Mouse (Mus musculus): ENCODE results near the gene Mmp14. TPM values are rescaled to one million over a fixed set of nuclear protein-coding genes. Genes with fewer than 3 reads are reported as not detected.

The Mmp14 gene
- polyA plus RNA-seq, 1 experiment = 20.3 TPM

GRCm38 (mm10) chr14:54424634-54425033 is 6.8 kb upstream of the Mmp14 start:
- no peaks in the 10 kb centered on the region for H3K27me3 ChIP-seq (replicated peaks)
- no peaks in the 10 kb centered on the region for H3K9me3 ChIP-seq
- TF ChIP-seq FLI1 (IDR thresholded peaks at IDR 0.05; ENCODE audit: low read length) (no peak), GATA1 (IDR thresholded peaks at IDR 0.05; ENCODE audit: borderline replicate concordance, low read length) (no peak)
- peaks cover 42% of the 10 kb centered on the region for H3K4me1 ChIP-seq
- H3K36me3 ChIP-seq (replicated peaks; ENCODE audit: low read length) = peaks cover 16% of the 10 kb centered on the region
- H3K4me3 ChIP-seq (replicated peaks) = no peak overlapping the region

- Histone ChIP-seq H3K27me3 (replicated peaks) (peaks cover 2% of the 10 kb centered on the region), H3K36me3 (replicated peaks; ENCODE audit: low read length) (peaks cover 25% of the 10 kb centered on the region), H3K4me1 (peaks cover 47% of the 10 kb centered on the region), H3K4me3 (replicated peaks) (no peak overlapping the region), H3K9me3 (no peaks in the 10 kb centered on the region)
- TF ChIP-seq FLI1 (IDR thresholded peaks at IDR 0.05; ENCODE audit: low read length) (no peak), GATA1 (IDR thresholded peaks at IDR 0.05; ENCODE audit: borderline replicate concordance, low read length) (no peak)
Observed at GRCm38 (mm10) chr14:54425540-54425939, 5.9 kb upstream of the Mmp14 start.

- no peak for TF ChIP-seq FLI1 (IDR thresholded peaks at IDR 0.05; ENCODE audit: low read length)
- no peak for TF ChIP-seq GATA1 (IDR thresholded peaks at IDR 0.05; ENCODE audit: borderline replicate concordance, low read length)
- H3K36me3 ChIP-seq (replicated peaks; ENCODE audit: low read length) = peaks cover 31% of the 10 kb centered on the region
- H3K9me3 ChIP-seq = peaks cover 2% of the 10 kb centered on the region; the same call in 1 of the 2 replicates
- peak overlapping the region; percentile 97 for H3K4me3 ChIP-seq (replicated peaks)
- peaks cover 53% of the 10 kb centered on the region for H3K4me1 ChIP-seq
- H3K27me3 ChIP-seq (replicated peaks) = peaks cover 7% of the 10 kb centered on the region
Observed at GRCm38 (mm10) chr14:54426003-54426688, 5.3 kb upstream of the Mmp14 start.

- H3K9me3 ChIP-seq = peaks cover 8% of the 10 kb centered on the region; the same call in 1 of the 2 replicates
- H3K4me1 ChIP-seq = peaks cover 60% of the 10 kb centered on the region
- peaks cover 31% of the 10 kb centered on the region for H3K36me3 ChIP-seq (replicated peaks; ENCODE audit: low read length)
- H3K27me3 ChIP-seq (replicated peaks) = peaks cover 14% of the 10 kb centered on the region
- H3K4me3 ChIP-seq (replicated peaks) = peak within 1 kb of the TSS; percentile 97
- TF ChIP-seq FLI1 (IDR thresholded peaks at IDR 0.05; ENCODE audit: low read length) (peak; percentile 97), GATA1 (IDR thresholded peaks at IDR 0.05; ENCODE audit: borderline replicate concordance, low read length) (no peak; the same call in 2 of the 3 replicates)
Observed at GRCm38 (mm10) chr14:54426689-54427398, 4.6 kb upstream of the Mmp14 start, which contains the start of gene Mrpl52. Gene Mrpl52, plus strand, starts transcription at chr14:54426909.

- Histone ChIP-seq H3K27me3 (replicated peaks) (peaks cover 22% of the 10 kb centered on the region), H3K4me1 (peaks cover 68% of the 10 kb centered on the region), H3K9me3 (peaks cover 13% of the 10 kb centered on the region; the same call in 1 of the 2 replicates), H3K36me3 (replicated peaks; ENCODE audit: low read length) (peaks cover 31% of the 10 kb centered on the region), H3K4me3 (replicated peaks) (peak overlapping the region; percentile 97)
- TF ChIP-seq FLI1 (IDR thresholded peaks at IDR 0.05; ENCODE audit: low read length) (no peak), GATA1 (IDR thresholded peaks at IDR 0.05; ENCODE audit: borderline replicate concordance, low read length) (no peak)
Observed at GRCm38 (mm10) chr14:54427696-54428095, 3.7 kb upstream of the Mmp14 start.

- no peak for TF ChIP-seq GATA1 (IDR thresholded peaks at IDR 0.05; ENCODE audit: borderline replicate concordance, low read length)
- Histone ChIP-seq H3K27me3 (replicated peaks) (peaks cover 25% of the 10 kb centered on the region), H3K4me1 (peaks cover 75% of the 10 kb centered on the region), H3K9me3 (peaks cover 13% of the 10 kb centered on the region; the same call in 1 of the 2 replicates), H3K4me3 (replicated peaks) (no peak overlapping the region), H3K36me3 (replicated peaks; ENCODE audit: low read length) (peaks cover 31% of the 10 kb centered on the region)
Observed at GRCm38 (mm10) chr14:54428421-54428820, 3.0 kb upstream of the Mmp14 start.

- H3K27me3 ChIP-seq (replicated peaks) = peaks cover 25% of the 10 kb centered on the region
- peaks cover 83% of the 10 kb centered on the region for H3K4me1 ChIP-seq
- peaks cover 13% of the 10 kb centered on the region; the same call in 1 of the 2 replicates for H3K9me3 ChIP-seq
- peaks cover 31% of the 10 kb centered on the region for H3K36me3 ChIP-seq (replicated peaks; ENCODE audit: low read length)
- H3K4me3 ChIP-seq (replicated peaks) = no peak overlapping the region
- TF ChIP-seq FLI1 (IDR thresholded peaks at IDR 0.05; ENCODE audit: low read length) (no peak), GATA1 (IDR thresholded peaks at IDR 0.05; ENCODE audit: borderline replicate concordance, low read length) (no peak)
Observed at GRCm38 (mm10) chr14:54429332-54430093, 1.9 kb upstream of the Mmp14 start.

GRCm38 (mm10) chr14:54430406-54431145 is 836 bp upstream of the Mmp14 start:
- Histone ChIP-seq H3K27me3 (replicated peaks) (peaks cover 25% of the 10 kb centered on the region), H3K9me3 (peaks cover 13% of the 10 kb centered on the region; the same call in 1 of the 2 replicates), H3K4me1 (peaks cover 78% of the 10 kb centered on the region), H3K4me3 (replicated peaks) (no peak overlapping the region), H3K36me3 (replicated peaks; ENCODE audit: low read length) (peaks cover 31% of the 10 kb centered on the region)
- TF ChIP-seq GATA1 (IDR thresholded peaks at IDR 0.05; ENCODE audit: borderline replicate concordance, low read length) = no peak
- TF ChIP-seq FLI1 (IDR thresholded peaks at IDR 0.05; ENCODE audit: low read length) = no peak
